Mouse (Mus musculus): ENCODE results near the gene Ptpn22.

Gene Ptpn22

GRCm38 (mm10) chr3:103857977-103858563 lies 1.5 kb upstream of the Ptpn22 start:
- DNase-seq (ENCODE audit: low read depth, low spot score): no peak

DNA sequence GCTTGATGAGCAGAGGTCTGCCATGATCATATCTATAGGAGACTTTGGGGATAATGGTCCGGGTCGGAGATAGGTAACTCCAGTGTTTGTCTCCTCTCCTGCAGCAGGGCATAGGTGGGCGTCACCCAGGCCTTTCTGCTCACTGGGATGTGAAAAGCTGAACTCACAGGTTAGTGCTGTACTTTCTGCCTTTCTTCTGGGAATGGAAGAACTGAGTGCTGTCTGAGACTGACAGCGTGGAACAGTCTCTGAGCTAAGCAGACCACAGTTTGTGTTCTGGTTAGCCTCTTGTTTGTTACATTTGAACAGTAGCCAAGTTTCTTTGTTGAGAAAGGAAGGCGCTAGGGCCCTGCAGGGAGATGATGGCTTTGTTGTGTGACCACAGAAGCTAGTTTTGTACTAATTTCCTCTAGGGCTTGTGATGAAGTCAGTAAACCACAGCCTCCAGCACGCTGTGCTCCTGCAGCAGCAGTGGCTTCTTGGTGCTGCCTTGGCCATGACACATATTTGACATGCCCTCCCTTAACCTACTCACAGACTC lies 326 bp downstream of the Ptpn22 start:
- no peak for DNase-seq (ENCODE audit: low read depth, low spot score)

GRCm38 (mm10) chr3:103862721-103863220 lies 3.2 kb downstream of the Ptpn22 start:
- no peak for DNase-seq (ENCODE audit: low read depth, low spot score)

DNA sequence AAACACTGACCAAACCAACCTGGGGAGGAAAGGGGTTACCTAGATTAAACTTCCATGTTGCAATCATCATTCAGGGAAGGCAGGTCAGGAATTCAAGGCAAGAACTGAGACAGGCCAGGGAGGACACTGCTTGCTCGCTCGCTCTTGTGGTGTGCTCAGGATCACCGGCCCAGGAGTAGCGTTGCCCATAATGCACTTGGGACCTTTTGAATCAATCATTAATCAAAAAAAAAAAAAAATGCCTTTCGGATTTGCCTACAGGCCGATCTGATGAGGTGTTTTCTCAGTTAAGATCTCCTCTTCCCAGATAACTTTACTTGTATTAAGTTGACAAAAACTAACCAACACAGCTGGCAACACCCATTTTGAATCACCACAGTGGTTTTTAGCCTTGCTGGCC lies 4.6 kb downstream of the Ptpn22 start:
- no peak for DNase-seq (ENCODE audit: low read depth, low spot score)

DNA sequence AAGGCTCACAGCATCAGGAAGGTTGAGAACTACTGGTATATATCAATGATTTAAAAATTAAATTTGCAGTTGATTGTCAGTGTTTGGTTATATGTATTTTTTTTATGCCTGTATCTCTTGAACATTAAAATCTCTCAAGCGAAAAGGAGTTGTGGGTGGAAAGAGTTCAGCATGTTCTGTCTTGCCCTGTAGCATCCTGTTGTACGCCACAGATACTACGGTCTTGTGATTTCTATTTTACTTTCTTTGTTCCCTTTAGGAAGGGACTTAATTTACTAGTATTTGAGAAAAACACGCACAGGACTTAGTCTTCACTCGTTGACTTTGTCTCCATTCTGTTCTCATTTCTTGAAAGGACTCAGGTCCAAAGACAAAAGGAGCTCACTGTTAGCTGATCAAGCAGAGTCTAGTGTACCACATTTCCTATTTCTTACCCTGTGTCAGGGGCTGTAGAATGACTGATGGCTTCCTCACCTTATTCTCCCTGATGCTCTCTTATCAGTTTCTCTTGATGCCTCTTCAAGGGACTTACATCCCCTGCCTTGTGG lies 7.9 kb downstream of the Ptpn22 start:
- DNase-seq (ENCODE audit: low read depth, low spot score): no peak

DNA sequence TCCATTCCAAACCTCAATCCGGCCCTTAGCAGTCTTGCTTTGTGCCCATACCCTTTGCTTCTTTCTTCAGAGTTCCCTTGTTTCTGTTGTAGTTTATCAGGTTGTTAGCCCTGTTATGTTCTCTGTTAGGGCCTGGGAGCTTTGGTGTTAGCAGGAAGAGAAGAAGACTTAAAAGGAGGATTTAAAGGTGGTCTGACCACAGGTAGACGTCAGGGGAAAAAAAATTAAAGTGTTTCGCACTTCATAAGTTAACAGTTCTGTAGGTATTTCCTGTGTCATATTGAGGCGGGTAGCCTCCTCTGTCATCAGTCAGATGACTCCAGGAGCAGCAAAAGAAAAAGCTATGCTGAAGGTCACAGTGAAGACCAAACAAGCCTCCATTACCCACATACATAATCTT lies 8.4 kb downstream of the Ptpn22 start:
- DNase-seq (ENCODE audit: low read depth, low spot score): no peak

- no peak for DNase-seq (ENCODE audit: low read depth, low spot score)
Observed at GRCm38 (mm10) chr3:103872663-103873098, 13.1 kb downstream of the Ptpn22 start.

GRCm38 (mm10) chr3:103874329-103874728 lies 14.7 kb downstream of the Ptpn22 start:
- DNase-seq (ENCODE audit: low read depth, low spot score): no peak

- no peak for DNase-seq (ENCODE audit: low read depth, low spot score)
Observed at GRCm38 (mm10) chr3:103885946-103886345, 26.4 kb downstream of the Ptpn22 start.

DNA sequence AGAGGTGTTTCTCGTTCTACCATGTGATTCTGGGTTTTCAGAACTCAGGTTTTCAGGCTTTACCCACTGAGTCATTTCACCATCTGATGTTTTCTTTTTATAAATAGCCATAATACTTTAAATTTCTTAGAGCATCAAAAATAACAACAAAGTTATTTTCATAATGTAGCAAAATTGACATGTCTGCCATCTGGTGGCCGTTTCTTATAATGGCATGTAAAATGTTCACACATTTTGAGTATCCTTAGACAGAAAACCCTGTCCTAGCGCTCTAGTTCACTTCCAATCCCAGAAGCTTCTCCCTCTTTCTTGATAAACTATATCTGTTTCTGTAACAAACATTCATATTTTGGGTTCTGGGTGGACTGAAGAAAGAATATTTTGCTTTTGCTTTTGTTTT lies 28.0 kb downstream of the Ptpn22 start:
- peak; percentile 29 for DNase-seq (ENCODE audit: low read depth, low spot score)

DNA sequence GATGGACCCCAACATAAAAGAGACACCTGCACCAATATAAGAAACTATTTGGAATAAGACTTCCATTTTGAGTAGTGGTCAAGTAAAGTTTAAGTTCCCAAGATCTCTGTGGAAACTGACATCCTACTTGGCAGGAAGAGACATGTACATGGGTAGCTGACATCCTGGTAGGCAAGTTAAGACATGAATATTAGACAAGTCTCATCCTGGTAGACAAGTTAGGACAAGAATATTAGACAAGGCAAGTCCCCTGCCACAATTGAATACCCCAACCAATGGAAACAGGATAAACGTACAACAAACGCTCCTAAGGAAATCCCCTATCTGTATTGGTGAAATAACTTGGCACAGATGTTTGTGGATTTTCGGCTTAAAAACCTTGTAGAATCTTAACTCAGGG lies 33.8 kb downstream of the Ptpn22 start:
- DNase-seq (ENCODE audit: low read depth, low spot score): no peak

DNA sequence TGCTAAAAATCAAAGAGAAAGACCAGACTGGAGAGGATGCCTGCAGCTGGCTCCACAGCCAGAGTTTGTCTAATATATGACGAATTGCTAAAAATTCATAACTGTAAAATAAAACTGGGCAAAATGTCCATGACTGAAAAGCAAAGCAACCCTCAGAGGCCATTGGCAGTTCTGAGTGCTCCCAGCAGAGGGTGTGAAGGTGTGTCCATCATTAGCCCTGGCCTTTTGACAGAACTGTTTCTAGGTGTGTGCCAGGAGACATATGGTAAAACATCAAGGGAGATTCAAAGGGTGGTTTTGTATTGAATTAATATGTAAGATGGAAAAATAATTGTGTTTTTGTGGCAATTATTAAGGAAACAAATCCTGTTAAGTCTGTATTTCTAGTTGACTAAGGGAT lies 45.1 kb downstream of the Ptpn22 start:
- DNase-seq (ENCODE audit: low read depth, low spot score): peak; percentile 25

GRCm38 (mm10) chr3:103907335-103908030 lies 47.9 kb downstream of the Ptpn22 start:
- no peak for DNase-seq (ENCODE audit: low read depth, low spot score)

- DNase-seq (ENCODE audit: low read depth, low spot score): no peak
Observed at GRCm38 (mm10) chr3:103908781-103909180, 49.2 kb downstream of the Ptpn22 start.

- no peak for DNase-seq (ENCODE audit: low read depth, low spot score)
Observed at GRCm38 (mm10) chr3:103913451-103913961, 53.9 kb downstream of the Ptpn22 start.

DNA sequence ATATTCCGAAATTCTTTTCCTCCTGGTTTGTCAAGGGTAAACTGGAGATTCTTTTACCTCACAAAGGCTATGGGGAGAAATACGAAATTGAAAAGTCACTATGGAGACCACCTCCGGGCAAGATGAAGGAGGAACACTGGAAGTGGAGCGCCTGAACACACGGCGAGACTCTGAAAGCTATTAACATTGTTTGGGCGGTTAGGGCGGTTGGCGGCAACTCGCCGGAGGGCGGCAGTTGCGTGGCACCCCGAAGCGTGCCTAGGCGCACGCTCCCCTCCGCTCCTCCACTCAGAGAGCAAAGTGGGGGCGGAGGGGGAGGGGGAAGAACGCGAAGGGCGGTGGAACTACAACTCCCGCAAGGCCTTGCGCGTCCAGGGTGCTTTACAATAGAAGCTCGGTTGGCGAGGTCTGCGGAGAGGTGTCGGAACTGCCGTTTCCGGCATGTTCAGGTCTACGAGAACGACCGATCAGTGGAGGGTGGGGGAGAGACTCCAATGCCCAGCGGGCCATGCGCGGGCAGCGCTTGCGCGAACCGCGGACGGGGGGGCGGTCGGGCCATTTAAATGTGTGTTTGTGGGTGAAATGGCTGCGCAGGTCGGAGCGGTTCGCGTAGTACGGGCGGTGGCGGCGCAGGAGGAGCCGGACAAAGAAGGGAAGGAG lies 54.5 kb downstream of the Ptpn22 start, which contains the start of gene Rsbn1:
Gene Rsbn1 (plus strand): TSS at position 111 of the 660 bp plus-strand sequence.
- peak; percentile 93 for DNase-seq (ENCODE audit: low read depth, low spot score)

DNA sequence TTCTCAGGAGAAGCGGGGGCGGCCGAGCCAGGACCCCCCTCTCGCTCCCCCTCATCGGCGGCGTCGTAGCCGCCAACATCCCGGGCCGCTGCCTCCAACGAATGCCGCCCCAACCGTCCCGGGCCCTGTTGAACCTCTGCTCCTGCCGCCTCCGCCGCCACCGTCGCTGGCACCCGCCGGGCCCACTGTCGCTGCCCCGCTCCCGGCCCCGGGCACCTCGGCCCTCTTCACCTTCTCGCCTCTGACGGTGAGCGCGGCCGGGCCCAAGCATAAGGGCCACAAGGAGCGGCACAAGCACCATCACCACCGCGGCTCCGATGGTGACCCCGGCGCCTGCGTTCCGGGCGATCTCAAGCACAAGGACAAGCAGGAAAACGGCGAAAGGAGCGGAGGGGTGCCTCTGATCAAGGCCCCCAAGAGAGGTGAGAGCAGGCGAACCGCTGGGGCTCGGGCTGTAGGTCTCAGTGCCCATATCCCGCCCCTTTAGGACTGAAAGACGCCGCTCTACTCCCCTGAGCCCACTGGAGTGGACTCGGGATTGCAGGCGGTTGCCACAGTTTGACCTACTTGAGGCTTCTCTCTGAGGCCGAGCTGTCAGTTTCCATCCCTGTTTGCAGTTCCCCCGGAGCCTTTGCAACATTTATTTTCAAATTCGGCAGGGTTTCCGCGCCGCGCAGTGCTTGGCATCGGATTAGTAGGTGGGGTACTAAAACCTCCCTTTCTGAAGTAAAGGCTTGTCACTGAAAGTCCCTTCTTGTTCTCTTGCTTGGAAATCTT lies 55.3 kb downstream of the Ptpn22 start:
- DNase-seq (ENCODE audit: low read depth, low spot score): peak; percentile 21

GRCm38 (mm10) chr3:103915509-103915896 lies 55.9 kb downstream of the Ptpn22 start:
- DNase-seq (ENCODE audit: low read depth, low spot score): no peak

- DNase-seq (ENCODE audit: low read depth, low spot score): no peak
Observed at GRCm38 (mm10) chr3:103916205-103916838, 56.7 kb downstream of the Ptpn22 start.

DNA sequence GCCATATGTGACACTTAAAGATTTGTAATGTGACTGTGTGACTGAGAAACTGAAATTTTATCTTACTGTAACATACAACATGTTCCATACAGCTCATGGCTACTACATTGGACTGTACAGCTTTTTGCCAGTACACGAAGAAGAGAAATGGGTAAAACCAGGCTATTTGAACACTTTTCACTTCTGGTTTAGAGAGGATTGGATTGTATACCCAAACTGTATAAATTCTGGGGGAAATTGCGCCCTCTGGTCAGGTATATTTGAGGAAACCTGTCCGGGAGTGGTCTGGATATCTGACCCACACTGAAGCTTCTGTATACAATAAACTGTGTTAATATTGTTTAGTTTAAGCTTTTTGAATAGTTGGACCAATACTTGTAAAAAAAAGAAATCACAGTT lies 57.2 kb downstream of the Ptpn22 start:
- DNase-seq (ENCODE audit: low read depth, low spot score): no peak

DNA sequence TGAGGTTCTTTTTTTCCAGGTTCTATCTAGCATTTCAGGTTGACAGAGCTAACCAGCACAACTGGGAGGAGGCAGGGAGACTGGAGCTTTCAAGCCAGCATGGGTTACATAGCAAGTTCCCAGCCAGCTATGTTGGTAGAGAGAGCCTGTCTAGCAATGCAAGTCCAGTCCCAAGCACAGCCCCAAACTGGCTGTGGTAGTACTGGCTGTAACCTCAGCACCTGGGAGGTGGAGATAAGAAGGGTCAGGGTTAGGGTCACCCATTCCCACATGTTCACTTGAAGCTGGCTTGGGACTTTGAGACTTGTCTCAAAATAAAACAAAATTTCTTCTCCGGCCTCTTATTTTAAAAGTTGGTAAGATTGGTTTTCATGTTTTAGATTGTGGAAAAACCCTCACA lies 60.5 kb downstream of the Ptpn22 start:
- no peak for DNase-seq (ENCODE audit: low read depth, low spot score)

All from retina, postnatal 7 days (tissue).